Mouse (Mus musculus): ENCODE measurements around the gene Ncaph2. TPM values are rescaled to one million over a fixed set of nuclear protein-coding genes. Genes with fewer than 3 reads are reported as not detected.

Gene Ncaph2
- polyA plus RNA-seq, 1 experiment = 182 TPM

- H3K27me3 ChIP-seq (ENCODE audit: control insufficient read depth, insufficient read depth, insufficient read length) = peaks cover 29% of the 10 kb centered on the region
- H3K36me3 ChIP-seq (ENCODE audit: control insufficient read depth, insufficient read depth) = no peaks in the 10 kb centered on the region
- no peaks in the 10 kb centered on the region for H3K79me2 ChIP-seq (ENCODE audit: control insufficient read depth, insufficient read depth)
- no peak overlapping the region for H3ac ChIP-seq (ENCODE audit: control insufficient read depth, insufficient read length)
- TF ChIP-seq MYOG (IDR thresholded peaks at IDR 0.05; ENCODE audit: control insufficient read depth in 1 of 3, insufficient read depth in 1 of 3, insufficient read length in 2 of 3, low read depth in 2 of 3) (no peak), MAX (IDR thresholded peaks at IDR 0.05; ENCODE audit: low read depth) (no peak), USF1 (IDR thresholded peaks at IDR 0.05; ENCODE audit: low read depth) (no peak), SRF (IDR thresholded peaks at IDR 0.05; ENCODE audit: control insufficient read depth, insufficient read length, low read depth) (no peak), TCF3 (IDR thresholded peaks at IDR 0.05; ENCODE audit: insufficient read length, low read depth) (no peak), TCF12 (IDR thresholded peaks at IDR 0.05; ENCODE audit: insufficient read depth, poor library complexity, severe bottlenecking) (no peak), REST (IDR thresholded peaks at IDR 0.05; ENCODE audit: insufficient read depth, insufficient read length) (no peak), CEBPB (IDR thresholded peaks at IDR 0.05; ENCODE audit: insufficient read depth, poor library complexity, severe bottlenecking) (no peak), POLR2A (IDR thresholded peaks at IDR 0.05; ENCODE audit: insufficient read length, low read depth) (no peak), E2F4 (IDR thresholded peaks at IDR 0.05; ENCODE audit: insufficient read depth) (no peak), MYOD1 (IDR thresholded peaks at IDR 0.05; ENCODE audit: control insufficient read depth in 1 of 3, insufficient read length in 2 of 3, low read depth in 2 of 3) (no peak)
- no peak overlapping the region for H3K4me3 ChIP-seq
- H3K4me2 ChIP-seq (ENCODE audit: low read depth) = no peak overlapping the region
These were observed 20.6 kb upstream of the Ncaph2 start for GRCm38 (mm10) chr15:89334774-89335537.

GRCm38 (mm10) chr15:89336422-89336821 lies 19.1 kb upstream of the Ncaph2 start:
- peaks cover 32% of the 10 kb centered on the region for H3K27me3 ChIP-seq (ENCODE audit: control insufficient read depth, insufficient read depth, insufficient read length)
- no peaks in the 10 kb centered on the region for H3K79me2 ChIP-seq (ENCODE audit: control insufficient read depth, insufficient read depth)
- H3K4me2 ChIP-seq (ENCODE audit: low read depth) = no peak overlapping the region
- no peak for TF ChIP-seq SRF (IDR thresholded peaks at IDR 0.05; ENCODE audit: control insufficient read depth, insufficient read length, low read depth)
- no peak for TF ChIP-seq POLR2AphosphoS2 (IDR thresholded peaks at IDR 0.05; ENCODE audit: insufficient read length, low read depth)
- TF ChIP-seq TCF12 (IDR thresholded peaks at IDR 0.05; ENCODE audit: insufficient read depth, poor library complexity, severe bottlenecking) = no peak
- TF ChIP-seq USF1 (IDR thresholded peaks at IDR 0.05; ENCODE audit: low read depth) = no peak
- no peak for TF ChIP-seq E2F4 (IDR thresholded peaks at IDR 0.05; ENCODE audit: insufficient read depth)
- no peak for TF ChIP-seq POLR2A (IDR thresholded peaks at IDR 0.05; ENCODE audit: insufficient read length, low read depth)
- no peak for TF ChIP-seq REST (IDR thresholded peaks at IDR 0.05; ENCODE audit: insufficient read depth, insufficient read length)
- TF ChIP-seq TCF3 (IDR thresholded peaks at IDR 0.05; ENCODE audit: insufficient read length, low read depth) = no peak
- TF ChIP-seq MYOG (IDR thresholded peaks at IDR 0.05; ENCODE audit: control insufficient read depth in 1 of 3, insufficient read depth in 1 of 3, insufficient read length in 2 of 3, low read depth in 2 of 3) = no peak
- no peak for TF ChIP-seq MAX (IDR thresholded peaks at IDR 0.05; ENCODE audit: low read depth)
- no peak for TF ChIP-seq MYOD1 (IDR thresholded peaks at IDR 0.05; ENCODE audit: control insufficient read depth in 1 of 3, insufficient read length in 2 of 3, low read depth in 2 of 3)
- TF ChIP-seq CEBPB (IDR thresholded peaks at IDR 0.05; ENCODE audit: insufficient read depth, poor library complexity, severe bottlenecking) = no peak
- no peak overlapping the region for H3K4me3 ChIP-seq
- H3ac ChIP-seq (ENCODE audit: control insufficient read depth, insufficient read length) = no peak overlapping the region
- no peaks in the 10 kb centered on the region for H3K36me3 ChIP-seq (ENCODE audit: control insufficient read depth, insufficient read depth)

- no peak overlapping the region for H3K4me3 ChIP-seq
- no peak for TF ChIP-seq CEBPB (IDR thresholded peaks at IDR 0.05; ENCODE audit: insufficient read depth, poor library complexity, severe bottlenecking)
- no peak for TF ChIP-seq E2F4 (IDR thresholded peaks at IDR 0.05; ENCODE audit: insufficient read depth)
- TF ChIP-seq TCF3 (IDR thresholded peaks at IDR 0.05; ENCODE audit: insufficient read length, low read depth) = no peak
- TF ChIP-seq TCF12 (IDR thresholded peaks at IDR 0.05; ENCODE audit: insufficient read depth, poor library complexity, severe bottlenecking) = no peak
- no peak for TF ChIP-seq REST (IDR thresholded peaks at IDR 0.05; ENCODE audit: insufficient read depth, insufficient read length)
- no peak for TF ChIP-seq MYOD1 (IDR thresholded peaks at IDR 0.05; ENCODE audit: control insufficient read depth in 1 of 3, insufficient read length in 2 of 3, low read depth in 2 of 3)
- no peak for TF ChIP-seq POLR2A (IDR thresholded peaks at IDR 0.05; ENCODE audit: insufficient read length, low read depth)
- TF ChIP-seq MAX (IDR thresholded peaks at IDR 0.05; ENCODE audit: low read depth) = no peak
- no peak for TF ChIP-seq MYOG (IDR thresholded peaks at IDR 0.05; ENCODE audit: control insufficient read depth in 1 of 3, insufficient read depth in 1 of 3, insufficient read length in 2 of 3, low read depth in 2 of 3)
- no peak for TF ChIP-seq USF1 (IDR thresholded peaks at IDR 0.05; ENCODE audit: low read depth)
- TF ChIP-seq SRF (IDR thresholded peaks at IDR 0.05; ENCODE audit: control insufficient read depth, insufficient read length, low read depth) = no peak
- TF ChIP-seq POLR2AphosphoS2 (IDR thresholded peaks at IDR 0.05; ENCODE audit: insufficient read length, low read depth) = no peak
- H3ac ChIP-seq (ENCODE audit: control insufficient read depth, insufficient read length) = no peak overlapping the region
- H3K79me2 ChIP-seq (ENCODE audit: control insufficient read depth, insufficient read depth) = no peaks in the 10 kb centered on the region
- H3K4me2 ChIP-seq (ENCODE audit: low read depth) = no peak overlapping the region
- H3K36me3 ChIP-seq (ENCODE audit: control insufficient read depth, insufficient read depth) = no peaks in the 10 kb centered on the region
- peaks cover 18% of the 10 kb centered on the region for H3K27me3 ChIP-seq (ENCODE audit: control insufficient read depth, insufficient read depth, insufficient read length)
These were observed 15.8 kb upstream of the Ncaph2 start for GRCm38 (mm10) chr15:89339696-89340095.

GRCm38 (mm10) chr15:89340136-89340535 lies 15.4 kb upstream of the Ncaph2 start:
- no peak for TF ChIP-seq MYOG (IDR thresholded peaks at IDR 0.05; ENCODE audit: control insufficient read depth in 1 of 3, insufficient read depth in 1 of 3, insufficient read length in 2 of 3, low read depth in 2 of 3)
- TF ChIP-seq E2F4 (IDR thresholded peaks at IDR 0.05; ENCODE audit: insufficient read depth) = no peak
- no peak for TF ChIP-seq USF1 (IDR thresholded peaks at IDR 0.05; ENCODE audit: low read depth)
- TF ChIP-seq MYOD1 (IDR thresholded peaks at IDR 0.05; ENCODE audit: control insufficient read depth in 1 of 3, insufficient read length in 2 of 3, low read depth in 2 of 3) = no peak
- TF ChIP-seq CEBPB (IDR thresholded peaks at IDR 0.05; ENCODE audit: insufficient read depth, poor library complexity, severe bottlenecking) = no peak
- TF ChIP-seq TCF12 (IDR thresholded peaks at IDR 0.05; ENCODE audit: insufficient read depth, poor library complexity, severe bottlenecking) = no peak
- Histone ChIP-seq H3K4me3 (no peak overlapping the region), H3K27me3 (ENCODE audit: control insufficient read depth, insufficient read depth, insufficient read length) (peaks cover 14% of the 10 kb centered on the region), H3ac (ENCODE audit: control insufficient read depth, insufficient read length) (no peak overlapping the region), H3K36me3 (ENCODE audit: control insufficient read depth, insufficient read depth) (no peaks in the 10 kb centered on the region), H3K4me2 (ENCODE audit: low read depth) (no peak overlapping the region), H3K79me2 (ENCODE audit: control insufficient read depth, insufficient read depth) (no peaks in the 10 kb centered on the region)
